Mouse (Mus musculus) monocyte, adult 5-6 weeks (primary cell): Measurements from ENCODE around the gene Papolg. TPM values are rescaled to one million over a fixed set of nuclear protein-coding genes. Genes with fewer than 3 reads are reported as not detected.

Experiments used
- total RNA-seq: library from RNA; stranded (forward); fragments of 200-1000, 200-491, 200-594 nt; gene quantifications from 3 replicates; pipeline ENCODE4 v1.2.3, GENCODE M21; 2017

The Papolg gene
- total RNA-seq, 1 experiment from 2014 or later = 38.9 TPM

Other genes starting within 250 kb of the Papolg start
- gene Pus10, start 229.6 kb downstream of the Papolg start, total RNA-seq = 13.1 to 31.1 TPM (median 20.7 TPM) in 3 replicates
- gene Pex13, start 229.3 kb downstream of the Papolg start, total RNA-seq = 20.2 to 47.0 TPM (median 26.3 TPM) in 3 replicates
- 66.8 to 77.1 TPM (median 69.6 TPM) in 3 replicates for gene Rel, start 124.3 kb downstream of the Papolg start, total RNA-seq
- not detected in 3 replicates for gene A830031A19Rik, start 179.8 kb upstream of the Papolg start, total RNA-seq
- gene Bcl11a, start 182.8 kb upstream of the Papolg start, total RNA-seq = 12.1 to 16.9 TPM (median 13.9 TPM) in 3 replicates